Mouse (Mus musculus): ENCODE data around the gene A630073D07Rik.

DNA sequence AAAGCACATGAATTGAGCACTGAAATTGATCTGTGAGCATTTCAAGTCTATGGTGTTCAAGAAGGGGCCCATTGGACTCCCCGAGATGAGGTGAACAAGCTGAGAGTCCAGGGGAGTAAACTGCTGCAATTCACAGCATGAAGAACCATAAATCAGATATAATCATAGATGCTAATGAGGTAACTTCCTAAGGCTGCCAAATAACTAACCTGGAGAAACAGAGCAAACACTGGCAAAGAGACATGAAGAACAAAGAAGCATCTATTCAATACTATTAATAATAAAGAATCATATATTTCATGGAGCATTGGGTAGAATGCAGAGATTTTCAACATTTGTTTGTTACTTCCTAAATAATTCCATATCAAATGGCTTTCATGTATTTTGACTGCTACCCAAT, at the start of gene A630073D07Rik:
- TF ChIP-seq POLR2A (IDR thresholded peaks at IDR 0.05; ENCODE audit: borderline replicate concordance, control insufficient read depth, low read depth, low read length) (no peak), CTCF (IDR thresholded peaks at IDR 0.05; ENCODE audit: control insufficient read depth, insufficient read depth, low read length) (no peak)

Measured in bone marrow, adult 2 months (tissue).